Mouse (Mus musculus) limb, embryonic 14.5 days (tissue): ENCODE measurements around the gene Tmcc3. TPM values are rescaled to one million over a fixed set of nuclear protein-coding genes. Genes with fewer than 3 reads are reported as not detected.
A peak's percentile ranks its signal among the peaks of the same experiment; 100 is the strongest.

ENCODE experiments used
- ATAC-seq: fragments of 200-750 bp; cut with Nextera tagmentation; 2 replicates; pipeline ENCODE4 v1.8.0; 2017; ENCODE audit warnings: low read depth, moderate number of reproducible peaks, moderate TSS enrichment; ENCODE audit not compliant: low FRiP score
- DNase-seq: peaks from one replicate; pipeline ENCODE4 v3.0.0-alpha.2; 2015; ENCODE audit warnings: low spot score
- H3K27ac ChIP-seq: fragments of 300-500 bp; sonication (generic); replicated peaks from 2 replicates; pipeline ENCODE4 v1.5.1; 2014; ENCODE audit warnings: low read depth, mild to moderate bottlenecking, low read length, moderate library complexity, mixed read lengths
- H3K27me3 ChIP-seq: fragments of 300-500 bp; sonication (generic); 2 replicates; pipeline ENCODE4 v1.6.1; 2014; ENCODE audit warnings: low read length, mixed read lengths; ENCODE audit not compliant: control insufficient read depth, insufficient read depth
- H3K36me3 ChIP-seq: fragments of 300-500 bp; sonication (generic); 2 replicates; pipeline ENCODE4 v1.6.1; 2014; ENCODE audit warnings: mild to moderate bottlenecking, low read length, moderate library complexity, mixed read lengths; ENCODE audit not compliant: control insufficient read depth, insufficient read depth
- H3K4me1 ChIP-seq: fragments of 300-500 bp; sonication (generic); 2 replicates; pipeline ENCODE4 v1.6.1; 2014; ENCODE audit warnings: antibody characterized with exemption, low read length, mixed read lengths; ENCODE audit not compliant: control insufficient read depth, insufficient read depth
- H3K4me2 ChIP-seq: fragments of 300-500 bp; sonication (generic); replicated peaks from 2 replicates; pipeline ENCODE4 v1.6.1; 2014; ENCODE audit warnings: low read depth, mild to moderate bottlenecking, low read length, moderate library complexity; ENCODE audit not compliant: severe bottlenecking
- H3K4me3 ChIP-seq: fragments of 300-500 bp; sonication (generic); replicated peaks from 2 replicates; pipeline ENCODE4 v1.5.1; 2014; ENCODE audit warnings: low read length
- H3K9ac ChIP-seq: fragments of 300-500 bp; sonication (generic); 2 replicates; pipeline ENCODE4 v1.6.1; 2014; ENCODE audit warnings: mild to moderate bottlenecking, low read depth, low read length, moderate library complexity; ENCODE audit not compliant: severe bottlenecking
- H3K9me3 ChIP-seq: fragments of 300-500 bp; sonication (generic); 2 replicates; pipeline ENCODE4 v1.6.1; 2016; ENCODE audit warnings: low read length; ENCODE audit not compliant: control insufficient read depth
- POLR2A ChIP-seq: fragments of 200-500 bp; IDR thresholded peaks from 2 replicates; pipeline ENCODE4 v1.8.0; 2012; ENCODE audit warnings: inconsistent platforms, mild to moderate bottlenecking, moderate library complexity, borderline replicate concordance; ENCODE audit not compliant: insufficient read depth, insufficient read length; ENCODE audit errors: extremely low read depth
- WGBS: fragments of 180-500 bp; shearing (Covaris S2); extraction: QIAGEN DNeasy Blood & Tissue Kit; methylation state at CpG from one replicate; pipeline ENCODE4 v1.1.7; 2014; 5-methylcytosine and 5-hydroxymethylcytosine counted together
- polyA plus RNA-seq, 2 experiments: library from polyadenylated mRNA; depleted of rRNA in 1 of 2; stranded (reverse) in 1 of 2; unstranded in 1 of 2; fragments of >200 nt; fragmentation: Nextera tagmentation in 1 of 2; extraction: Ambion mirVana in 1 of 2; gene quantifications; 2 replicates each; pipeline versions ENCODE4 v1.2.1 to v1.2.3; 2012 to 2014

The Tmcc3 gene
- polyA plus RNA-seq, 2 experiments = 10.5 to 18.2 TPM

- H3K4me2 ChIP-seq = no peak overlapping the region
- no peaks in the 10 kb centered on the region for H3K9me3 ChIP-seq
- no peaks in the 10 kb centered on the region for H3K36me3 ChIP-seq
- H3K27ac ChIP-seq = no peak overlapping the region
- 36% methylated on average over 5 of the region's 5 CpGs for WGBS
- no peak overlapping the region for H3K9ac ChIP-seq
- no peaks in the 10 kb centered on the region for H3K27me3 ChIP-seq
- no peaks in the 10 kb centered on the region for H3K4me1 ChIP-seq
- DNase-seq = no peak
- ATAC-seq = no peak
- no peak for TF ChIP-seq POLR2A
- H3K4me3 ChIP-seq = no peak overlapping the region
Observed at GRCm38 (mm10) chr10:94295923-94296605, 15.7 kb upstream of the Tmcc3 start.

GRCm38 (mm10) chr10:94298471-94298870 lies 13.3 kb upstream of the Tmcc3 start, which contains the start of gene Gm4792:
Gene Gm4792, minus strand, starts transcription at chr10:94298703.
- no peak within 1 kb of the TSS for H3K4me3 ChIP-seq
- WGBS = 38% methylated on average over 3 of the region's 3 CpGs
- DNase-seq (no peak), ATAC-seq (no peak)
- no peaks in the 10 kb centered on the region for H3K9me3 ChIP-seq
- H3K4me1 ChIP-seq = no peaks in the 10 kb centered on the region
- TF ChIP-seq POLR2A = no peak
- no peak within 1 kb of the TSS for H3K27ac ChIP-seq
- H3K27me3 ChIP-seq = no peaks in the 10 kb centered on the region
- H3K9ac ChIP-seq = no peak within 1 kb of the TSS
- no peaks in the 10 kb centered on the region for H3K36me3 ChIP-seq
- H3K4me2 ChIP-seq = no peak within 1 kb of the TSS

- Histone ChIP-seq H3K4me1 (no peaks in the 10 kb centered on the region), H3K9me3 (no peaks in the 10 kb centered on the region), H3K27me3 (no peaks in the 10 kb centered on the region), H3K9ac (no peak overlapping the region), H3K4me3 (no peak overlapping the region), H3K36me3 (no peaks in the 10 kb centered on the region), H3K4me2 (no peak overlapping the region), H3K27ac (no peak overlapping the region)
- DNase-seq = no peak
- no peak for TF ChIP-seq POLR2A
- 96% methylated on average over 2 of the region's 2 CpGs for WGBS
- ATAC-seq = no peak
Observed at GRCm38 (mm10) chr10:94299301-94299700, 12.4 kb upstream of the Tmcc3 start.

DNA sequence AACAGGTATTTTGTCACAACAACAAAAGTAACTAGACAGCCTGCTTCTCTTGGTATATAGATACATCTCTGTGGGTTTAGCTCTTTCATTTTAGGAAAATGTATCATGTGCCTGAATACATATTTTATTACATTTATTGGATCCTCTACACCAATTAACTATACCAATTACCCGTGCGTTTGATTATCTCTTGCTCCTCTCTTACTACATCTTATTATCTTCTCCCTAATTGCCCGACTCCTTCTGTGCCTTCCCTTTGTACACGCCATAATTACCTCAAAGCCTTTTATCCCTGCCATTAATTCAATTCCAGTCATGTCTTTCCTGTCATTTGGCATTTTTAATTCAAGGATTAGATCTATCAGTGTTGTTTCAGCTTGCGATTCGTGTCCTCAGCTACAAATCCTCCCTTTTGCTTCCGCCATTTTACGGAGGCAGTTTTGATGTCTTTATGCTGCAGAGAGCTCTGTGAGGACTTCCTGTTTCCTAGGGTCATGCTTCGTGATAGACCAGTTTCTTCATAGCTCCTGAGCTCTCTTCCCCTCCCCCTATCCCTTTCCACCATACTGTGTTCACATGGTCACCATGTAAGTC lies 7.6 kb upstream of the Tmcc3 start:
- WGBS = 82% methylated on average over 9 of the region's 9 CpGs
- H3K9ac ChIP-seq = no peak overlapping the region
- H3K9me3 ChIP-seq = no peaks in the 10 kb centered on the region
- H3K27me3 ChIP-seq = no peaks in the 10 kb centered on the region
- no peak for ATAC-seq
- H3K4me1 ChIP-seq = no peaks in the 10 kb centered on the region
- DNase-seq = no peak
- TF ChIP-seq POLR2A = no peak
- H3K4me2 ChIP-seq = no peak overlapping the region
- H3K27ac ChIP-seq = no peak overlapping the region
- no peak overlapping the region for H3K4me3 ChIP-seq
- H3K36me3 ChIP-seq = no peaks in the 10 kb centered on the region

GRCm38 (mm10) chr10:94305526-94305925 lies 6.2 kb upstream of the Tmcc3 start:
- Histone ChIP-seq H3K9me3 (no peaks in the 10 kb centered on the region), H3K9ac (no peak overlapping the region), H3K27me3 (no peaks in the 10 kb centered on the region), H3K4me2 (no peak overlapping the region), H3K4me1 (no peaks in the 10 kb centered on the region), H3K27ac (no peak overlapping the region), H3K36me3 (no peaks in the 10 kb centered on the region), H3K4me3 (no peak overlapping the region)
- DNase-seq (peak; percentile 88), ATAC-seq (no peak)
- WGBS = 45% methylated on average over 5 of the region's 5 CpGs
- no peak for TF ChIP-seq POLR2A
